Mouse (Mus musculus): ENCODE data around the gene BC030867. TPM values are rescaled to one million over a fixed set of nuclear protein-coding genes. Genes with fewer than 3 reads are reported as not detected.

BC030867 gene
- polyA plus RNA-seq, 1 experiment from 2014 or later = 5.5 TPM

DNA sequence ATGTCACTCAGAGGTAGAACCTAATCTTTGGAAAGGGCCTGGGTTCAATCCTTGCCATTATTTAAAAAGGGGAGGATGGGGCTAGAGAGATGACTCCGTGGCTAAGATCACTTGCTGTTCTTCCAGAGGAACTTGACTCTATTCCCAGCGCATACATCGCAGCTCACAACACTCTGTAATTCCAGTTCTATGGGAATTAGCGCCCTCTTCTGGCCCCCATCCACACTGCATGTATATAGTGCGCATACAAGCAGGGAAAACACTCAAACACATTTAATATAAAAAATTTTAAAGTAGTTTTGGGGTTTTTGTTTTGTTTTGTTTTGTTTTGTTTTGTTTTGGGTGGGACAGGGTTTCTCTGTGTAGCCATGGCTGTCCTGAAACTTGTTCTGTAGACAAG, 6.8 kb upstream of the BC030867 start:
- H3K9ac ChIP-seq (replicated peaks; ENCODE audit: low read depth, low read length) = no peak overlapping the region
- H3K4me1 ChIP-seq (replicated peaks; ENCODE audit: control insufficient read depth, insufficient read depth, low read length) = peaks cover 16% of the 10 kb centered on the region
- H3K4me2 ChIP-seq (ENCODE audit: low read length) = no peak overlapping the region
- WGBS = 55% methylated on average over 5 of the region's 5 CpGs
- H3K9me3 ChIP-seq (ENCODE audit: control insufficient read depth, low read length) = 0 out of 2 replicates have a peak, but pooled peaks cover 4% of the 10 kb centered on the region
- ATAC-seq = no peak
- no peak overlapping the region for H3K4me3 ChIP-seq (replicated peaks; ENCODE audit: low read length)
- no peak overlapping the region for H3K27ac ChIP-seq (ENCODE audit: low read length)
- H3K27me3 ChIP-seq (replicated peaks; ENCODE audit: control insufficient read depth, insufficient read depth, low read length) = no peaks in the 10 kb centered on the region
- no peaks in the 10 kb centered on the region for H3K36me3 ChIP-seq (ENCODE audit: control insufficient read depth, insufficient read depth)

DNA sequence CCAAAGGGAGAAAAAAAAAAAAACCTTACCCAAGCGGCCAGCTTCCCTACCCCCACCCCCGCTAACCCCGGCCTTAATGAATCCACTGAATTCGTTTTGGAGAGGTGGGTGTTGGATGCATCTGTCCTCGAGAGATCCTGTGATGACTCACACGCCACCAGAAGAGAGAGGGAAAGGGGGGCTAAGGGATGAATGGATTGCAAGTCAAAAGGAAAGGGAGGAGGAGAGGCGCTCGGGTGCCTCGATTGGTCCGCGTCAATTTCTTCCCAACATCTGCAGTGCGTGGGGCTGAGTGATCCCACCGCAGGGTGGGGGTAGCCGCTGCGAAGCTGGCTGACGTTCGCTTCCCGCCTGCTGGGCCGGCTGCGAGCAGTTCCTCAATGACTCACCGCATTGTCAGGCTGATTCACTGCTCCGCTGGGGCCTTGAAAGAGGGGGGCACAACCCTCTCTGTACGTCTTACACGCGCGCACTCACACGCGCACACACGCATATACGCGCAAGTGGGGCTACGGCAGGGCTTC, 3.7 kb upstream of the BC030867 start:
- Histone ChIP-seq H3K27me3 (replicated peaks; ENCODE audit: control insufficient read depth, insufficient read depth, low read length) (no peaks in the 10 kb centered on the region), H3K9me3 (ENCODE audit: control insufficient read depth, low read length) (0 out of 2 replicates have a peak, but pooled peaks cover 4% of the 10 kb centered on the region), H3K4me1 (replicated peaks; ENCODE audit: control insufficient read depth, insufficient read depth, low read length) (peaks cover 28% of the 10 kb centered on the region), H3K4me3 (replicated peaks; ENCODE audit: low read length) (peak overlapping the region; percentile 40), H3K9ac (replicated peaks; ENCODE audit: low read depth, low read length) (peak overlapping the region; percentile 49), H3K27ac (ENCODE audit: low read length) (peak overlapping the region; percentile 43), H3K36me3 (ENCODE audit: control insufficient read depth, insufficient read depth) (no peaks in the 10 kb centered on the region), H3K4me2 (ENCODE audit: low read length) (peak overlapping the region; percentile 75)
- ATAC-seq = peak; percentile 82
- WGBS = 0% methylated on average over 32 of the region's 32 CpGs

DNA sequence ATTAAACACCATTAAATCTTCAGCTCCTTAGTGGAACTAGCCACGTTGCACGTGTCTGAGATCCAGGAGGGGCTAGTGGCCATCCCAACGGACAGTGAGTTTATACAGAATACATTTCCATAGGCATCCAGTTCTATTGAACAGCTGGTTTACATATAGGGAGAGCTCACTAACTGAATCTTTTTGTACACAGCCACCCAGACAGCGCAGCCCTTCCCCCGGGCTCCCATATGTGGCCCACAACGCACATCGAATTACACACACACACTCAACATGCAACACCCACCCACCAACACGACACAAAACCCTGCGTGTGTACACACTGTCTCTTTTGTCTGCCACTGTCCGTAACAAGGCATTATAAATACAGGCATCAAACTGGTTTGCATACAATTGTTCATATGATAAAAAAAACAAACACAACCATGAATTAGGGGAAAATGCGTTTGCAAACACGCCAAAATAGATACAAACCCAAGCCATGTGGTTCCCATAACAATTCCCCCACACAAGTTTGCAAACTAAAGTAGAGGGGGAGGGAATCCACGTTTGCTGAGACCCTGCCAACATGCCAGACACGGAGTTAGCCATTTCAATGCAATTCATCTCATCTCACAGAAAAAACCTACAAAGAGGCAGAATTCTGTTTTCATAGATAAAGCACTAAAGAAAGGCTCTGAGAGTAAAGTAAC, 3.0 kb upstream of the BC030867 start:
- Histone ChIP-seq H3K27ac (ENCODE audit: low read length) (peak overlapping the region; percentile 43), H3K4me3 (replicated peaks; ENCODE audit: low read length) (peak overlapping the region; percentile 40), H3K9ac (replicated peaks; ENCODE audit: low read depth, low read length) (peak overlapping the region; percentile 49), H3K27me3 (replicated peaks; ENCODE audit: control insufficient read depth, insufficient read depth, low read length) (no peaks in the 10 kb centered on the region), H3K36me3 (ENCODE audit: control insufficient read depth, insufficient read depth) (no peaks in the 10 kb centered on the region), H3K4me1 (replicated peaks; ENCODE audit: control insufficient read depth, insufficient read depth, low read length) (peaks cover 28% of the 10 kb centered on the region), H3K4me2 (ENCODE audit: low read length) (peak overlapping the region; percentile 75), H3K9me3 (ENCODE audit: control insufficient read depth, low read length) (0 out of 2 replicates have a peak, but pooled peaks cover 4% of the 10 kb centered on the region)
- no peak for ATAC-seq
- 36% methylated on average over 14 of the region's 14 CpGs for WGBS

DNA sequence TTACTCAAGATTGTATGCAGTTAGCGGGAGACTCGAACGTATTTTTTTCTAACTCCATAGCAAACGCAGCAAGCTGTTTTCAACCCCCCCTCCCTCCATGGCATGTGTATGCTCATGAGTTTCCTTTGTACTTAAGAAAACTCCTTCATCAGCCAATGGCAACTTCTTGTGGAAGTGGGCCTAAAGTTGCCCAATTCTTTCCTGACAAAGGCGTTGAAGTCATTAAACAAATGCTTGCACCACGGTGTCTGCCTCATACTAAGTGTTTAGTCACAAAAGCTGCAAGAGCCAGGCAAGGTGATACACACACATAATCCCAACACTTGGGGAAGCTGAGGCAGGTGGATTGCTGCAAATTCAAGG, 2.4 kb upstream of the BC030867 start:
- no peak overlapping the region for H3K4me3 ChIP-seq (replicated peaks; ENCODE audit: low read length)
- no peak for ATAC-seq
- H3K4me1 ChIP-seq (replicated peaks; ENCODE audit: control insufficient read depth, insufficient read depth, low read length) = peaks cover 28% of the 10 kb centered on the region
- H3K9ac ChIP-seq (replicated peaks; ENCODE audit: low read depth, low read length) = no peak overlapping the region
- H3K27ac ChIP-seq (ENCODE audit: low read length) = no peak overlapping the region
- H3K9me3 ChIP-seq (ENCODE audit: control insufficient read depth, low read length) = 0 out of 2 replicates have a peak, but pooled peaks cover 4% of the 10 kb centered on the region
- H3K4me2 ChIP-seq (ENCODE audit: low read length) = no peak overlapping the region
- no peaks in the 10 kb centered on the region for H3K36me3 ChIP-seq (ENCODE audit: control insufficient read depth, insufficient read depth)
- WGBS = 72% methylated on average over 6 of the region's 6 CpGs
- no peaks in the 10 kb centered on the region for H3K27me3 ChIP-seq (replicated peaks; ENCODE audit: control insufficient read depth, insufficient read depth, low read length)

DNA sequence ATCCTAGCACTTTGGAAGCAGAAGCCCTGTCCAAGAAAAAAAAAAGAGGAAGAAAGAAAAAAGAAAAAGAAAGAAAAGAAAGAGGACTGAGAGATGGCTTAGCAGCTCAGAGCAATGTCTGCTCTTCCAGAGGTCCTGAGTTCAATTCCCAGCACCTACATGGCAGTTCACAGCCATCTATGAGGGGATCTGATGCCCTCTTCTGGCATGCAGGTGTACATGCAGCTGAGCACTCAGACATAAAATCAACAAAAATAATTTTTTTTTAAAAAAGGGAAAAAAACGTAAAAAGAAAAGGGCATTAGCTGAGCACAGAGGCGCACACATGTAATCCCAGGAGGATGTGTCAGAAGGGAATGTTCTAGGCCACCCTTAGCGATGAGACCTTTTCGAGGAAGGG, 1.8 kb upstream of the BC030867 start:
- Histone ChIP-seq H3K36me3 (ENCODE audit: control insufficient read depth, insufficient read depth) (no peaks in the 10 kb centered on the region), H3K27me3 (replicated peaks; ENCODE audit: control insufficient read depth, insufficient read depth, low read length) (no peaks in the 10 kb centered on the region), H3K9me3 (ENCODE audit: control insufficient read depth, low read length) (0 out of 2 replicates have a peak, but pooled peaks cover under 1% of the 10 kb centered on the region), H3K4me2 (ENCODE audit: low read length) (no peak overlapping the region), H3K4me3 (replicated peaks; ENCODE audit: low read length) (no peak overlapping the region), H3K9ac (replicated peaks; ENCODE audit: low read depth, low read length) (no peak overlapping the region), H3K4me1 (replicated peaks; ENCODE audit: control insufficient read depth, insufficient read depth, low read length) (peaks cover 28% of the 10 kb centered on the region), H3K27ac (ENCODE audit: low read length) (no peak overlapping the region)
- 87% methylated on average over 4 of the region's 4 CpGs for WGBS
- ATAC-seq = no peak

DNA sequence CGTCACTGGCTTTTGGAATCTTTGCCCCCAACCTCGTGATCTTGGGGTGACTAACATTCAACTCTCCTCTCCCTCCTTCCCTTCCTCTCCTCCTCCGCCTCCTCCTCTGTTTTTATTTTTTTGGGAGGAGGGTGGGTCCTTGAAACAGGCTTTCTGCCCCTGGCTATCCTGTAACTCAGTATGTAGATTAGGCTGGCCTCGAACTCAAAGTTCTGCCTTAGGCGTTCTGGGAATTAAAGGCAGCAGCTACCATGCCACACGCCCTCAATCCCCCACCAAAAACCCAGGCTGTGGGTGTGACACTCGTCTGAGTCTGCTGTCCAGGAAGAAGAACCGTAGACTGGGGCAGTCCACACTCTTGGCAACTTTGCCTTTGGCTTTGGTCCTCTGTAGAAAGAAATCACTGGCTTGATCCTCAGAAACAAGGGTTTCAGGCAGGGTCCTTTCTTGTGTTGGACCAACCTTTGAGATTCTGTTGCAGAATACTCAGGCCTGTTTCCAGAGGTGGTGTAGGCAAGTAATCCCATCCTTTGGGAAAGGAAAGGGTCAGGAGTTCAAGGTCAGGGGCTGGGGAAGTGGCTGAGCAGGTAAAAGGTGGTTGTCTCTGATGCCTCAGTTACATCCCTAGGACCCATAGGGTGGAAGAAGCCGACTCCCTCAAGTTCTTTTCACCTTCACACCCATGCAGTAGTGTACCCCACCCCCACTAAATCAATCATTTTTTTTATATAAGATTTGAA, 839 bp downstream of the BC030867 start:
- H3K27me3 ChIP-seq (replicated peaks; ENCODE audit: control insufficient read depth, insufficient read depth, low read length) = no peaks in the 10 kb centered on the region
- H3K4me3 ChIP-seq (replicated peaks; ENCODE audit: low read length) = peak overlapping the region; percentile 55
- H3K9ac ChIP-seq (replicated peaks; ENCODE audit: low read depth, low read length) = peak overlapping the region; percentile 45
- ATAC-seq = no peak
- no peaks in the 10 kb centered on the region for H3K36me3 ChIP-seq (ENCODE audit: control insufficient read depth, insufficient read depth)
- H3K4me2 ChIP-seq (ENCODE audit: low read length) = peak overlapping the region; percentile 93
- peaks cover 27% of the 10 kb centered on the region for H3K4me1 ChIP-seq (replicated peaks; ENCODE audit: control insufficient read depth, insufficient read depth, low read length)
- no peaks in the 10 kb centered on the region for H3K9me3 ChIP-seq (ENCODE audit: control insufficient read depth, low read length)
- WGBS = 13% methylated on average over 9 of the region's 9 CpGs
- H3K27ac ChIP-seq (ENCODE audit: low read length) = no peak overlapping the region

DNA sequence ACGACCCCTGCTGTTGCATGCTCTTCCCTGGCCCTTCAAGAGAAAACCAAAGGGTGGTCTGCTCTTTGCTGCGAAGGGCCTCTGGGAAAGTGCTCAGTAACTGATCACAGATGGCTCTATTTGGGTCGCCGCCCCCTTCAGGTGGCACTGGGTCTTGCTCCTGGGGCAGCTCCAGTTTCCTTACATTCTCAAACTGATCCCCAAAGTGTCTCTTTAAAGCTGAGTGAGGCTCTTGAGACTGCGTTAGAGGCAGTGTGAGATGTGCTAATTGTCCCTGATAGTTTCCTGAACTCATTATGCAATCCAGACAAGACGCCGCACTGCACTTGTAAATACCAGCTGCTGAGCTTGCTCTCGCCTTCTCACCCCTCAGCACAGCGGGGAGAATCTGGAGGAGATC, 8.8 kb downstream of the BC030867 start:
- ATAC-seq = 0 out of 2 replicates have a peak, but pooled peaks have one; percentile 20
- Histone ChIP-seq H3K27me3 (replicated peaks; ENCODE audit: control insufficient read depth, insufficient read depth, low read length) (no peaks in the 10 kb centered on the region), H3K9me3 (ENCODE audit: control insufficient read depth, low read length) (no peaks in the 10 kb centered on the region), H3K36me3 (ENCODE audit: control insufficient read depth, insufficient read depth) (no peaks in the 10 kb centered on the region), H3K9ac (replicated peaks; ENCODE audit: low read depth, low read length) (no peak overlapping the region), H3K4me1 (replicated peaks; ENCODE audit: control insufficient read depth, insufficient read depth, low read length) (peaks cover 7% of the 10 kb centered on the region), H3K4me3 (replicated peaks; ENCODE audit: low read length) (no peak overlapping the region), H3K27ac (ENCODE audit: low read length) (no peak overlapping the region), H3K4me2 (ENCODE audit: low read length) (no peak overlapping the region)
- 20% methylated on average over 9 of the region's 9 CpGs for WGBS

DNA sequence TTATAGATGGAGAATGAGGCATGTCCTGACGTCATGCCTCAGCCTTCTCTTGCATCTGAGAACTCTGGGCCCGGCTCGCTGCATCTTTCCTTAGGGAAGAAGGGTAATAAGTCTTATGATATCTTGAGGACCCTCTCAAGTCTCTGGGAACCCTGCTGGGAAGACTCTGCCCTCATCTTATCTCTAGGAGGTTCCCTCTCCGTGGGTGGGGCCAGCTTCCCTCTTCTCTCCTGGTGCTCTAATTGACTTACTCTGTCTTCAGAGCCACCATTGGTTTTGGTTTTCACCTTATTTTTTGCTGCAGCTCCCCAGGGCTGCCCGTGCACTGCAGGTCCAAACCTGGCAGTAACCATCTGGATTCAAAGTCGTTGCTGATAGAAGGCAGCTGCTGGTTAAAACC, 9.4 kb downstream of the BC030867 start:
- H3K4me3 ChIP-seq (replicated peaks; ENCODE audit: low read length) = no peak overlapping the region
- no peaks in the 10 kb centered on the region for H3K36me3 ChIP-seq (ENCODE audit: control insufficient read depth, insufficient read depth)
- no peaks in the 10 kb centered on the region for H3K9me3 ChIP-seq (ENCODE audit: control insufficient read depth, low read length)
- H3K9ac ChIP-seq (replicated peaks; ENCODE audit: low read depth, low read length) = no peak overlapping the region
- no peaks in the 10 kb centered on the region for H3K27me3 ChIP-seq (replicated peaks; ENCODE audit: control insufficient read depth, insufficient read depth, low read length)
- 89% methylated on average over 6 of the region's 6 CpGs for WGBS
- H3K4me1 ChIP-seq (replicated peaks; ENCODE audit: control insufficient read depth, insufficient read depth, low read length) = peaks cover 7% of the 10 kb centered on the region
- no peak overlapping the region for H3K27ac ChIP-seq (ENCODE audit: low read length)
- no peak for ATAC-seq
- H3K4me2 ChIP-seq (ENCODE audit: low read length) = no peak overlapping the region

DNA sequence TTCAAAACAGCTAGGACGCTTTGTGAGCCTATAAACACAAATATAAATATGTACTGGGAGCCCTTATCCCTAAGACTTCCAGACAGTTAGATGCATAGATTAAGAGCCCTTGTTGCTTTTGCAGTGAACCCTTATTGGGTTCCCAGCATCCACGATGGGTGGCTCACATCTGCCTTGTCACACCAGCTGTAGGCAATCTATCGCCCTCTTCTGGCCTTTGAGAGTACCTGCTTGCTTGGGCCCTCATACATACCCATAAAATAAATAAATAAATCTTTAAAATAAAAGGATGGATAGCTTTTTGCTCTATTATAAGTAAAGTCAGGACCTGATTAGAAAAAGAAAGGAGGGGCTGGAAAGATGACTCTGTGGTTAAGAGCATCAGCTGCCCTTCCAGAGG, 9.8 kb downstream of the BC030867 start:
- WGBS = 88% methylated on average over 3 of the region's 3 CpGs
- no peaks in the 10 kb centered on the region for H3K36me3 ChIP-seq (ENCODE audit: control insufficient read depth, insufficient read depth)
- H3K4me3 ChIP-seq (replicated peaks; ENCODE audit: low read length) = no peak overlapping the region
- no peak overlapping the region for H3K4me2 ChIP-seq (ENCODE audit: low read length)
- no peak for ATAC-seq
- H3K9me3 ChIP-seq (ENCODE audit: control insufficient read depth, low read length) = no peaks in the 10 kb centered on the region
- no peak overlapping the region for H3K9ac ChIP-seq (replicated peaks; ENCODE audit: low read depth, low read length)
- peaks cover 7% of the 10 kb centered on the region for H3K4me1 ChIP-seq (replicated peaks; ENCODE audit: control insufficient read depth, insufficient read depth, low read length)
- H3K27ac ChIP-seq (ENCODE audit: low read length) = no peak overlapping the region
- H3K27me3 ChIP-seq (replicated peaks; ENCODE audit: control insufficient read depth, insufficient read depth, low read length) = no peaks in the 10 kb centered on the region

Measured in forebrain, embryonic 16.5 days (tissue).